Mouse (Mus musculus) neural tube, embryonic 14.5 days (tissue): ENCODE data around the gene Zfp652. TPM values are rescaled to one million over a fixed set of nuclear protein-coding genes. Genes with fewer than 3 reads are reported as not detected.

Experiments used
- ATAC-seq: fragments of 200-750 bp; cut with Nextera tagmentation; 2 replicates; pipeline ENCODE4 v1.8.0; 2017; ENCODE audit warnings: low read depth, mild to moderate bottlenecking, moderate TSS enrichment, moderate library complexity
- H3K27ac ChIP-seq: fragments of 300-500 bp; sonication (generic); 2 replicates; pipeline ENCODE4 v1.5.1; 2014; ENCODE audit warnings: low read depth, mild to moderate bottlenecking, control low read depth, low read length, moderate library complexity, mixed read lengths
- H3K27me3 ChIP-seq: fragments of 300-500 bp; sonication (generic); 2 replicates; pipeline ENCODE4 v1.6.1; 2014; ENCODE audit warnings: low read length; ENCODE audit not compliant: control insufficient read depth, insufficient read depth
- H3K36me3 ChIP-seq: fragments of 300-500 bp; sonication (generic); 2 replicates; pipeline ENCODE4 v1.6.1; 2014; ENCODE audit warnings: low read length, mixed read lengths; ENCODE audit not compliant: control insufficient read depth, insufficient read depth
- H3K4me1 ChIP-seq: fragments of 300-500 bp; sonication (generic); 2 replicates; pipeline ENCODE4 v1.6.1; 2014; ENCODE audit warnings: low read length; ENCODE audit not compliant: control insufficient read depth, insufficient read depth
- H3K4me2 ChIP-seq: fragments of 300-500 bp; sonication (generic); 2 replicates; pipeline ENCODE4 v1.6.1; 2014; ENCODE audit warnings: mild to moderate bottlenecking, low read depth, low read length, control low read depth
- H3K4me3 ChIP-seq: fragments of 300-500 bp; sonication (generic); 2 replicates; pipeline ENCODE4 v1.5.1; 2014; ENCODE audit warnings: low read depth, low read length, control low read depth, mixed read lengths
- H3K9ac ChIP-seq: fragments of 300-500 bp; sonication (generic); replicated peaks from 2 replicates; pipeline ENCODE4 v1.6.1; 2014; ENCODE audit warnings: low read depth, mild to moderate bottlenecking, control low read depth, low read length, mixed read lengths
- H3K9me3 ChIP-seq: fragments of 300-500 bp; sonication (generic); 2 replicates; pipeline ENCODE4 v1.6.1; 2016; ENCODE audit warnings: low read length; ENCODE audit not compliant: control insufficient read depth
- WGBS: fragments of 180-500 bp; shearing (Covaris S2); extraction: QIAGEN DNeasy Blood & Tissue Kit; methylation state at CpG from one replicate; pipeline ENCODE4 v1.1.7; 2014; 5-methylcytosine and 5-hydroxymethylcytosine counted together
- polyA plus RNA-seq: library from polyadenylated mRNA; unstranded; fragments of >200 nt; fragmentation: Nextera tagmentation; extraction: Ambion mirVana; gene quantifications from 2 replicates; pipeline ENCODE4 v1.2.1, GENCODE M21; 2014

Zfp652 gene
- polyA plus RNA-seq, 1 experiment from 2014 or later: 12.9 TPM

GRCm38 (mm10) chr11:95832129-95833005, 119.9 kb downstream of the Zfp652 start:
- Histone ChIP-seq H3K9ac (no peak overlapping the region), H3K4me1 (peaks cover 11% of the 10 kb centered on the region), H3K27me3 (peaks cover 67% of the 10 kb centered on the region), H3K27ac (no peak overlapping the region), H3K4me2 (no peak overlapping the region), H3K36me3 (no peaks in the 10 kb centered on the region), H3K9me3 (no peaks in the 10 kb centered on the region), H3K4me3 (no peak overlapping the region)
- no peak for ATAC-seq
- WGBS: 38% methylated on average over 18 of the region's 18 CpGs

GRCm38 (mm10) chr11:95833006-95833570, 120.6 kb downstream of the Zfp652 start:
- Histone ChIP-seq H3K9me3 (no peaks in the 10 kb centered on the region), H3K4me3 (no peak overlapping the region), H3K4me1 (peaks cover 11% of the 10 kb centered on the region), H3K9ac (no peak overlapping the region), H3K27ac (no peak overlapping the region), H3K4me2 (no peak overlapping the region), H3K27me3 (peaks cover 67% of the 10 kb centered on the region), H3K36me3 (no peaks in the 10 kb centered on the region)
- no peak for ATAC-seq
- WGBS: 14% methylated on average over 8 of the region's 8 CpGs

- H3K4me2 ChIP-seq: no peak overlapping the region
- no peak for ATAC-seq
- H3K4me1 ChIP-seq: peaks cover 11% of the 10 kb centered on the region
These were observed 121.2 kb downstream of the Zfp652 start for GRCm38 (mm10) chr11:95833631-95834142.

GRCm38 (mm10) chr11:95834143-95834667, 121.7 kb downstream of the Zfp652 start:
- H3K4me3 ChIP-seq: no peak overlapping the region
- peaks cover 11% of the 10 kb centered on the region for H3K4me1 ChIP-seq
- H3K27ac ChIP-seq: no peak overlapping the region
- H3K9me3 ChIP-seq: no peaks in the 10 kb centered on the region
- no peak for ATAC-seq
- WGBS: 7% methylated on average over 19 of the region's 22 CpGs
- H3K4me2 ChIP-seq: no peak overlapping the region
- no peaks in the 10 kb centered on the region for H3K36me3 ChIP-seq
- H3K9ac ChIP-seq: no peak overlapping the region
- H3K27me3 ChIP-seq: peaks cover 57% of the 10 kb centered on the region

More at GRCm38 (mm10) chr11:95833631-95834142, 121.2 kb downstream of the Zfp652 start:
- WGBS: 3% methylated on average over 18 of the region's 18 CpGs
- no peak overlapping the region for H3K4me3 ChIP-seq
- no peak overlapping the region for H3K27ac ChIP-seq
- no peaks in the 10 kb centered on the region for H3K36me3 ChIP-seq
- H3K9me3 ChIP-seq: no peaks in the 10 kb centered on the region
- no peak overlapping the region for H3K9ac ChIP-seq
- H3K27me3 ChIP-seq: peaks cover 62% of the 10 kb centered on the region

- Histone ChIP-seq H3K4me1 (peaks cover 11% of the 10 kb centered on the region), H3K27ac (no peak overlapping the region), H3K4me2 (no peak overlapping the region), H3K36me3 (no peaks in the 10 kb centered on the region), H3K9ac (no peak overlapping the region), H3K27me3 (peaks cover 48% of the 10 kb centered on the region), H3K9me3 (no peaks in the 10 kb centered on the region), H3K4me3 (no peak overlapping the region)
- no peak for ATAC-seq
- WGBS: 28% methylated on average over 15 of the region's 15 CpGs
These were observed 122.6 kb downstream of the Zfp652 start for GRCm38 (mm10) chr11:95834742-95835710.

GRCm38 (mm10) chr11:95835832-95836231, 123.4 kb downstream of the Zfp652 start:
- H3K4me2 ChIP-seq: no peak overlapping the region
- ATAC-seq: no peak
- no peaks in the 10 kb centered on the region for H3K36me3 ChIP-seq
- no peak overlapping the region for H3K9ac ChIP-seq
- H3K4me3 ChIP-seq: no peak overlapping the region
- H3K9me3 ChIP-seq: no peaks in the 10 kb centered on the region
- peaks cover 42% of the 10 kb centered on the region for H3K27me3 ChIP-seq
- no peak overlapping the region for H3K27ac ChIP-seq
- 49% methylated on average over 6 of the region's 6 CpGs for WGBS
- H3K4me1 ChIP-seq: peaks cover 3% of the 10 kb centered on the region; the same call in 1 of the 2 replicates

GRCm38 (mm10) chr11:95836433-95836832, 124.0 kb downstream of the Zfp652 start:
- Histone ChIP-seq H3K4me1 (no peaks in the 10 kb centered on the region), H3K4me3 (no peak overlapping the region), H3K36me3 (no peaks in the 10 kb centered on the region), H3K27me3 (peaks cover 36% of the 10 kb centered on the region), H3K4me2 (no peak overlapping the region), H3K9ac (no peak overlapping the region), H3K9me3 (no peaks in the 10 kb centered on the region), H3K27ac (no peak overlapping the region)
- ATAC-seq: no peak
- 47% methylated on average over 6 of the region's 6 CpGs for WGBS

- Histone ChIP-seq H3K4me3 (no peak within 1 kb of the TSS), H3K9me3 (no peaks in the 10 kb centered on the region), H3K27me3 (peaks cover 31% of the 10 kb centered on the region), H3K4me2 (no peak within 1 kb of the TSS), H3K9ac (no peak within 1 kb of the TSS), H3K4me1 (no peaks in the 10 kb centered on the region), H3K36me3 (no peaks in the 10 kb centered on the region), H3K27ac (no peak within 1 kb of the TSS)
- 75% methylated on average over 10 of the region's 10 CpGs for WGBS
- no peak for ATAC-seq
These were observed 124.6 kb downstream of the Zfp652 start, which contains the start of gene Gngt2 for GRCm38 (mm10) chr11:95837059-95837458. Gene Gngt2 (plus strand): TSS chr11:95837216.
